Mouse (Mus musculus): ENCODE data around the gene Ucma.

DNA sequence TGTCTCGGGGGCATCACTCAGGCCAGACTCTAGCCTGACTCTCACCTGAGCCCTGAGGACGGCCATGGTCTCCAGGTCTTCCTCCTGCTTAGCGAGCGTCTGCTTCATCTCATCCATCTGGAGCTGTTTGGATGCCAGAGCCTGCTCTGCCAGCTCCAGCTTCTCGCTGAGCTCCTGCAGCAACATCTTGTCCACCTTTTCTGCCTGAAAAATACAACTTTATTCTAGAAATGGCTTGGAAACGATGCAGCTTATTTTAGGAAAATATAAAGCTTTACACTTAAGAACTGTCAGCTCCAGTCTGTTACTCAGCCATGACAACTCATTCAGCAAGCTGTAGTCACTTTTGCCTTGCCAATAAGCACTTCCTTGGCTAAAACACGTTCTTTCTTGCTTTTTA, 55.3 kb downstream of the Ucma start:
- TF ChIP-seq POLR2A (IDR thresholded peaks at IDR 0.05; ENCODE audit: low read depth, low read length) (no peak), CTCF (conservative IDR thresholded peaks at IDR 0.05; ENCODE audit: insufficient read depth, insufficient read length, low read depth, low read length) (no peak)

Measured in kidney, adult 2 months (tissue).